Mouse (Mus musculus) frontal cortex, postnatal 36 days (tissue): Measurements from ENCODE around the gene Fam213a.

Source experiments
- DNase-seq, 2 experiments: peaks; one replicate each; pipeline ENCODE4 v3.0.0; 2022; ENCODE audit warnings: low spot score in 2 of 2

Fam213a gene

DNA sequence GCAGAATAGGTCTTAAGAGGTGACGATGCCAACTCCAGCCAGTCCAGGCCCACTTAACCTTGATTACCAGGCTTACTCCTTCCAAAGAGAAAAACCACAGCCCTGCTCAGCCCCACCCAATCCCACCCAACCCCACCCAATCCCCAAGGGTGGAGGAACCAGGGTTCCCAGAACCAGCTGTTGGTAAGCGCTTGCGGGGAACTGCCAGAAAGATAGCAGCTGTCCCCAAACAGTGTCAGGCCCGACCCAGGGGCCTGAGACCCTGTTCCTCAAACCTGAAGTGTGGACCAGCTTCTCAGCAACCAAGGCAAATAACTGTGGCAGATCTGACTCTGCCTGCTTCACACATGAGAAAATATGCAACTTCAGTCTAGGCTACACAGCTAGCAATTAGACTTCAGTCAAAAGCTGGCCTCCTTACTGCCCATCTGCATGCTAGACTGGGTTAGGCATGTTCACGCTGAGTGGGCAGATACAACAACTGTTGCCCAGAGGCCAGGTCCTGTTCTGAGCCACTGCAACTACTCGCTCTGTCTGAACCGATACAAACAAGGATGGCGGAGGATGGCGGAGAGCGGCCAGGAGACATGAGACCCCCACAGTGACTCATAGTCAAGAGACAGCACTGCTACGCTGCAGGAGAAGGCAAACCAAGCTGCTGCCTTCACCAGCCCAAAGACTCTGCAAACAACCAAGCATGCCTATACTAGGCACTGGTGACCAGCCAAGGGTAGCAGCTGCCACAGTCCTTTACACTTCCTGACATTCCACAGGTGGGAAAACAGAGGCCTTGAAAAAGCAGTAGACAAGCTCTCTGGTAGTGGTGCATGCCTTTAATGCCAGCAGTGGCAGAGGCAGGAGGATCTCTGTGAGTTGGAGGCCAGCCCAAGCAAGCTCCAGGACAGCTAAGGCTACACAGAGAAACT lies 51.0 kb downstream of the Fam213a start:
- DNase-seq: no peak

DNA sequence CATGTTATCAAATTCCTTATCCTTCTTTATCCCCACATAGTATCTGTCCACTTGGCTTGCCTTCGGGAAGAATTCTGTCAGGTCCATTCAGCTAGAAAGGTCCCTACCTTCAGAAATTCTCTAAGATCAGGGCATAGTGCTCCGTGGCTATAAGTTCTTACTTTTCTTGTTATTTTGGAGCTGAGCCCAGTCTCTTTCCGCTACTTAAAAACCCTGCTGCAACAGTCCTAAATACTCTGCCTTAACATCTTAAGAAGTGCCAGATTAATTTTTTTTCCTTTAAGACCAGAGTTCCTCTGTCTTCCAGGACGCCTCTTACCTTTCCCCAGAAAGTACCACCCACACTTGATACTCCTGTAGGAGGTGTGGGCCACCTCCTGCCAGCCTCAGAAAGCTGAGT lies 53.4 kb downstream of the Fam213a start:
- no peak for DNase-seq

DNA sequence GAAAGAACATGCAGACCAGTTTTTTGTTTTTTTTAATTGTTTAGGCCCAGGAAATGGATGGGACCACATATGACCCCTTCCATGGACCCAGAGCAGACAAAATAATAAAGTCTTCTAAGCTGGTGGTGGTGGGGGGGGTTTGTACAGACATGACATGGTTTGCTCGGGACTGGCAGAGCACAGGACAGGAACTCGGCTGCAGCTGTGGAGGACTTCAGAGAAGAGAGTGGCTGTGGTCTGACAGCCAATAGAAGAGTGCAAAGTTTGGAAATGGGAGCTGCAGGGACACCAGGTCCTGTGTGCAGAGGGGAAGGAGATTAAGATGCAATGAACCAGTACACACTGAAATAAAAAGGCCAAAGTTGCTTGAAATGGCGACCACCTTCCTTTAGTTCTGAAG lies 54.0 kb downstream of the Fam213a start:
- DNase-seq: no peak

DNA sequence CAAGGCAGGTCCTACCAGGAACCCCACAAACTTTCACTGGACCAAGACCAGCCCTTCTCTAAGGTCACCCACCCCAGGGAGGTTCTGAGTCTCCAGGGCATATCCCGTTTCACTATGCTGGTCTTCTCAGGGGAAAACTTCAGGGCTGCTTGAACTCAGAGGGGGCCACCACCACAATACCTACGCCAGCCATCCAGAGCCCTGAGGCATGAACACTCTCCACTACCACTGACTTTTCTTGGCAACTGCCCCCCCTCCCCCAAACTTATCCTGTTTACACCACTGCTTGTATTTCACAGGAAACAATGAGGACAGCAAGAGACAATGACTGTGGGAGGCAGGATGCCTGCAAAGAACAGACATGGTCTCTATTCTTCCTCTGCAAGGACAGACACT lies 54.6 kb downstream of the Fam213a start:
- no peak for DNase-seq

DNA sequence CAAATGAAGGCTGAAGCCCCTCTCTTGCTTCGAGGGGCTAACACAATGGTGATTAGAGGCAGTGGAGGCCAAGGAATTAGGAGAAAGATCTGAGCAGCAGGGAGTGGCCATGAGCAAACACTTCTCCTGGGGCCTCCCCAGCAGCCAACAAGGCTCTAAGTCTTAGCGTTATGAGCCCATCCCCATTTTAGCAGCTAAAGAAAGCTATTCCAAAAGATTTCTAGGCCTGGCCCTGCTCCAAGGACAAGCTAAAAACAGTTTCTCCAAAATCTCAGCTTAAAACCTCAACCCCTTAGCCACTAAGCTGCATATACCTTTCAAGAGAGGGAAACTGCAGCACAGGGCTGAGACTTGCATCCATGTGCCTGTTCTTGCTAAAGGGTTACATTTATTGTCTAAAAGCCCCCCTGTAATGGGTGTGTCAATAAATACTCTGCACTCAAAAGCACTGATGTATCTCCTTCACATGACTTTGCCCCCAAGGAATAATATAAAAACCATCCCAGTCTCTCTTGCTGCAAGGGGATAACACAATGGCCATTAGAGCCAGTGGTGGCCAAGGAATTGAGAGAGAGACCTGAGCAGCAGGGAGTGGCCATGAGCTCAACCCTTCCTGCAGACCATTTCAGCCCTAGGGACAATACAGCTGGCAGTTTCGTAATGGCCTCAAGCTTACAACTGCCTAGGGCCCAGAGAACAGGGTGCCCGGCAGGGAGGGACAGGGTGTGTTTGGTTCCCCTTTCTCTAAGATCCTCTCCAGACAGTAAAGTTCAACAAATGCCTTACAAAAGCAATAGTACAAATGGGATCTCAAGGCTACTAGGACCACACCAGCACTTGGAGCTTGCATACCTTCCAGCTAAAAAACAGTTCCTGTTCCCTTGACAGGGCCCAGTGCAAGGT lies 55.3 kb downstream of the Fam213a start:
- DNase-seq: peak; percentile 70 to 85

DNA sequence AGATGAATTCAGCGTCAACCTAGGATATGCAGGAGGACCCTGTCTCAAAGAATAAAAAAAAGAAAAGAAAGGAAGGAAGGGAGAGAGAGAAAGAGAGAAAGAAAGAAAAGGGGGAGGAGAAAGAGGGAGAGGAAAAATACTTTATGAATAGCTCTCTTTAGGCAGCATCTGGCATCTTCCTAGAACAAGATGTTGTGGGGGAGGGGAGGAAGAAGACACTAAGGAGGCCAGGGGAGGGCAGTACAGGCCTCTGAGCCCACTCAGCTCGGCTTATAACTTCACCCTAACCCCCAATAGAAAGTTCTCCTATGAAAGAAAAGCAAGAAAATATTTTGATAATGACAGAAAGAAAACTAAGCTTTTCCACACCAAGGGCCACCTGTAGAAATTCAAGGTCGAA lies 56.0 kb downstream of the Fam213a start:
- no peak for DNase-seq

DNA sequence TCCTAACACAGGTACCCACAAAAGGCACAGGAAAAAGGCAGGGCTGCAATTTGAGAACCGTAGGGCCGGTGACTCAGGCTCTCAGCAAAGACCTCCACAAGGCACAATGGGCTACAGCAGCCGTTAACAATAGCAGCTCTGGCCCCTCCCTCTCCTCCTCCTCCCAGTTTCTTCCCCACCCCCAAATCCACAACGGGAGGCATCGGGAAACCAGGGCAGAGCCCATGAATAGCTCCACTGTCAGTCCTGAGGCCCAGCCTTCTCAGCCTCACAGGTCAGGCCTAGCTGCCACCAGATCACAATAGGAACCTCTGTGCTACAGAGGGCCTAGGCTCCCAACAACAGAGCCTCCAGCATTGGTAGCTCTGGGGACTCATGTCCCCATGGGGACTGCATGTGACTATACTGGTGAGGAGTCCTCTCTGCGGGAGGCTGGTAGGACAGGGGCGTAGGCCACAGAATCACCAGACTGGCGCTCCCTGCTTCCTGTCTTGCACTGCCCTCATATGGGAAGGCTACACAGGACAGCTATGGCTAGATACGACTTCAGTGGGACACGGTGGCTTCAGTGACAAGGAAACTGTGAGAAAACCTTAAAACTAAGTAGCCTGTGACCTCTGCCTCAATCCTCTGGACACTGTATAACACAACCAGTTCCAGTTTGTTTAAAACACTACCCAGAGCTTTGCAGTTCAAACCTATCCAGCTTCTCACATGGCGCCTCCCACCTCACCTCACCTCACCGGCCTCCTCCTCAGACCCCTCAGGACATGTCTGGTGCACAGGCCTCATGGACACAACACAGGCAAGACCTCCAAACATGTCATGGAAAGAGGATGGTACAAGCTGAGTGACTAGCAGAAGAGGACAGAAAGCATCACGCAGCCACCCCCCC lies 57.1 kb downstream of the Fam213a start:
- peak; percentile 52 to 77 for DNase-seq

DNA sequence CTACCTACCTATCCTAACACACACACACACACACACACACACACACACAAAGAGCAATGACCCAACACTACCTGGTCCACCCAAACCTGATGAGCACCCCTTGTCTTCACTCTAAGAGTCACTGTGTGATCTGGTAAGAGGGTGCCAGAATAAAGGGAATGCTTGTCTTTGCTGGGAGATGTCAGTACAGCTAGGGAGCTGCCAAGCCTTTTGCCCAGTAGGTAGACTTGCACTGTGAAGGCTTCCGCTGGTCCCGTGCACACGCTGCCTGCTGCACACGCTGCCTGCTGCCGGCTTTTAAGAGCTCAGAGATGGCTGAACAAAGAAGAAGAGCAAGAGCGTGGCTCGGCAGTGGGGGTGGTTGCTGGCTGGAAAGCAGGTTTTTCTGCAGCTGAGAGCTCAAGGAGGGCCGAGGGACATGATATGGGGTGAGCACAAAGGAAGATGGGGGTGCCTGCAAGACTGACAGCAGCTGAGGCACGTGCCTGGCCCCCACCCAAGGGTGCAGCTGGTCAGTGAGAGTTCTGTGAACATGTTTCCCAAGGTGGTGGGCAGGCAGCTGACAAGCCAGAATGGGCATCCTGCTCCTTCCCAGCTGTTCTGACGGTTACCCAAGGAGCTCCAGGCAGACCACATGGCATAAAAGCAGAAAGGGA lies 57.9 kb downstream of the Fam213a start:
- DNase-seq: peak; percentile 83 to 92

DNA sequence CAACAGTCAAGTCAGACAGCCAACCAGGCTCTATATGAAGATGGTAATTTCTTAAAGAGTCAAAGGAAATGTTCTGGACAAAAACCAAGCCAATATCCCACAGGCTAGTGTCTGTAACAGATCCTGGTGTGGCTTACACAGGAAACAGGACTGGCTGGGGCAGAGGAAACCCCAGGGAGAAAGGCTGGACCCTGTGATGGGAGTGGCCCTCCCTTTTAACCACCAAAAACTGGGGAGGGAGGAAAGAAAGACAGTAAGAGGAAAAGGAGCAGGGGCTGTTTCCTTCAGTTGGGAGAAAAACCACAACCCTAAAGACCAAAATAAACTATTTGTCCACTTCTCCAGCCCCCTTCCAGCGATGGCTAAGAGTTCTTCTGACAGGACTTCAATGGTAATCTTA lies 58.4 kb downstream of the Fam213a start:
- no peak for DNase-seq

DNA sequence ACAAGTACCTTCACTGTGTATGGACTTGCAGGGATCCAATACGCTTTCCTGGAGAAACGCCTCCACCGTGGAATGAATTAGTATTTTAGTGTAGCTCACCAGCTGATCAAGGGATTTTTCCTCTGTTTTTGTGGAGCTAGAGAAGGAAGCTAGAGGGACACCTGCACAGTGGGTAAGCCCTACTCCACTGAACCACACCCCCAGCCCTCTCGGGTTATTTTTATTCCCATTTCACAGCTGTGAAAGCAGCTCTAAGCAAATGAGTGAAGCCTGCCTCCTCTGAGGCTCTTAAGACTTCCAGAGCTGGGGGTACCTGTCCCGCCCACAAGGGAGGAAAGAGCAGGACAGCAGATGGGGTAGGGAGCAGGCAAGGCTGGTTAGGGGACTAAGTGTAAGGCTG lies 60.2 kb downstream of the Fam213a start:
- no peak for DNase-seq

DNA sequence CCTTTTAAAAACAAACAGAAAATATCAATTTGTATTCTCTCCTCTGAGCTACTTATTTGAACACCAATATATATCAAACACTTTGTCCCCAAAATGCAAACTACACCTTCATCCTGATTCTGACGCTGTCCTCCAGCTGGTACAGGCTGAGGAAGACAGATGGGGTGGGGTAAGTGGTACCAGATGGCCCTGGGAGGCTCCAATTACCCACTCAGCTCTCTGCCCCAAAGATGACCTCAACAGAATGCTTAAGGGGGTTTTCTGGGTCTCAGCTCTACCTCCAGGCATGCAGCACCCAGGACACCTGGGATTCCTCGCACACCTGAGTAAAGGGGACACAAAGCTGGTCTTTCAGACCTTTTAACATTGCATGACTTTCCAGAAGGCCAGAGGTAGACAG lies 60.9 kb downstream of the Fam213a start:
- no peak for DNase-seq

DNA sequence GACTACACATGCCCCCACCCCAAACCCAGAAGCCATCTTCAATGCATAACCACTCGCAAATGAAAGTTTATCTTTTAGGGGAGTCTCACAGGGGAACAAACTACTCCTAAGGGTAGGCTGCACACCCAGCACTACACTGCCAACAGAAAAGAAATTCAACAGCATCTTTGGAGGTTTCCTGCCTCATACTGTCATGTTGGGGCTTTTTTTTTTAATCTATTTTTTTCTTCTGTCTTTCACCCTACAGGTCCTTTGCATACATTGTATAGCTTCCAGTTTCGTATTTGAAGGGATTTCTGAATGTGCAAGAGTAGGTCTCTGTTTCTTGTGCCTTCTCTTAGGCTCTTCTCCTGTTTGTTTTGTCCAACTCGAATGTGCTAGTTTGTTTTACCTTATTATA lies 61.3 kb downstream of the Fam213a start:
- DNase-seq: no peak

DNA sequence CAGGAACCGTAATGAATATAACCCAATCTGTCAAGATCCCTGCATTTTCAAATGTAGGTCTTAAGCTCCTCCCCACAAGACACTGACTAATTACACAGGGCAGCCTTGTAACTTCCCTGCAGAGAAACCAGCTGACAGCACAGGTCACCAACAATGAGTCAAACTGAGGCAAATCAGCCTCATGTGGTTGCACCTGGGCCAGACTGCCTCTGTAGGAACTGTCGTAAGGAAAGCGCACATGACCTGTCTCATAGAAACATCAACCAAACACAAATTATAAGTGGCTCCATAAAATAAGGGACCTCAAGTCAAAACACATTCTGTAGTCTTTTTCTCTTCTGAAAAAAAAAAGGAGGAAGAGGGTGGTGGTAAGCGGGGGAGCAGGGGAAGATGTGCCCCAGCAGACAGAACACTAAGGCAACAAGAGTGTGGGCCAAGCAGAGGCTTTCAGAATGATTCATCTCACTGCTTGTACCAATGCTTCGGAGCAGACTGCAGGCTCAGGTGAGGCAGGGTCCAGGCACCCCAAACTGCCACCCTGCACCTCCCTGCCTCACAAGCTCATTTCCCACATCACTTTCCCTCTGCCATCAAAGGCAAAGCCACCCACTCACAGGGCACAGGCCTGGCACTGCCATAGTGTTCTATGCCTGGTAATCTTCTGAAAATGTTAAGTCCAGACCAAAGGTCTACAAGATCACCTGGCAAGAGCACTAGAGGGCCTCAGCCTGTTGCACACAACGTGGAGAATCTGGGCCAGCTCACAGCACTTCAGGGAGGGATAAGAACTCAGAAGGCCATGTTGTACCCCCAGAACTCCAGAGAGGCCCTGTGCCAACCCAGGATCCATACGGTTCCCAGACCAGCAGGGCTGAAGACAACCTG lies 63.6 kb downstream of the Fam213a start:
- no peak for DNase-seq

DNA sequence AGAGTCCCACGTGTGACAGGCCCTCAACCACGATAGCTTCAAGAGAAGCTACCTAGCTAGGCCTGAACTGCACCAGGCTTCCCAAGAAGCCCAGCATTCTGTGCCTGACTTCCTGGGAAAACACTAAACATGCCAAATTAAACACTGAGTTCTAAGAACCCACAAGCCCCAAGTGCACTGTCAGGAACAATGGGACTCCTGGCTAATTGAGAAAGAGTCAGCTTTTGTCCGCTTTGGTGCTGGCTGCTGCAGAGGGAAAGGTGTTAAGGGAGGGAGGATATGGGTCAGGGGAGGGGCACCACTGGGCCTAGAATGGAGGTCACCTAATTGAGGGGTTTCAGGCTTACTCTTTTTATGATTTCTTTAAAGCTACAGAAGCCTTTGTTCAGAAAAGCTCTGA lies 64.5 kb downstream of the Fam213a start:
- no peak for DNase-seq

DNA sequence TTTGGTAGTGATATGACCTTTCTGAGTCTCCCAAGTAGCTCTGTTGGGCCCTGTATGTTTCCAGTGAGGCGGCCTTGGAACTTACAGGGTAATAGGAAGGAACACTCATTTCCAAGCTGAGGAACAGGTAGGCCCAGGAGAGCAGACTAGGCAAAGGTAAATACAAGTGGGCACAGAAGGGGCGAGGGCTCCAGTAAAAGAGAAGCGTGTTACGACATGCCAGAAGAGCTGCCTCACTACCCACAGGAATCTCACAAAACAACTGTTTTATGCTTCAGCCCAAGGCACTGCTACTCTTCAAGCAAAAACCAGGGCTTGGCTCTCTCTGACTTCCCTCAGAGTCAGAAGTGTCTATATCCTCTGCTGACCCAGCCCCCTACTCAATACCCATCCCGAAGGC lies 65.1 kb downstream of the Fam213a start:
- DNase-seq: no peak

DNA sequence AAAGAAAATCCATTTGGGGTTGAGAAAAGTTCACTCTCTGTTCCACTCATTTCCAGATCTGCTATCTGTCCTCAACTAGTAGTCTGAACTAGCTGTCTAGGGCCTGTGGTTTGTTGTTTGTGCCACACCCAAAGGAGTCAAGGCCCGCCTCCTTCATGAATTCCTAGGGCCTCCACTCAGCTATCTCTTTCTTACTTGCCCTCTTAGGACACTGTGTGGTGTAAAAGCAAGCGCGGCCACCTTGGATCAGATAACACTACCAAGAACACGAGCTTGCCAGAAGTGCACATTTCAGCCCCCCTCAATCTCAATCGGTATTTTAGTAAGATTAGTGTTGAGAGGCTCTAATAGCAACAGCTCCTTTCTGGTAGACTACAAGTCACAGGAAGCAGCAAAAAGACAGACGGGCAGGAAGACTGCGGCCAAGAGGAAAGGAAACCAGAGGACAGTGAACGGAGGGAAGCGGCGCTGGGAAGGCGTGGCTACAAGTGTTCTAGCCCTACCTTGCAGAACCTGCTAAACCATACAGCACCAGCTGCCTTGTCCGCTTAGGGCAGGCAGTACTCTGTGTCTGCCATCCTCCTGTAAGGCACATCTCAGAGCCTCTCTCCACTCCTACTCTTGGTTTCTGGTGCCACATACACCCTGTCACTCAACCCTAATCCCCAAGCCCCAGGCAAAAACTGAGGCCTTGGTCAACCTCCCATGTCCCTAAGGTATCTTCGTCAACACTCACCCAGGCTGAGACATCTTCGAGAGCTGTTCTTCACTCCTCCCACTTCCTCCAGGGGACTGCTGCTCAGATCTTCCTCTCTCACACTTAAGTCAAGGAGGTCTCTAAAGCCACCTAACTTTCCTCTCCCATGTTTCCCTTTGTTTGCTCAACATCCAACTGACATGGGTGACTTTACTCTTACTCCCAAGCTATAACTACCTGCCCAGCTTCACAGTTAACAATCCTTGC lies 65.9 kb downstream of the Fam213a start:
- no peak for DNase-seq

DNA sequence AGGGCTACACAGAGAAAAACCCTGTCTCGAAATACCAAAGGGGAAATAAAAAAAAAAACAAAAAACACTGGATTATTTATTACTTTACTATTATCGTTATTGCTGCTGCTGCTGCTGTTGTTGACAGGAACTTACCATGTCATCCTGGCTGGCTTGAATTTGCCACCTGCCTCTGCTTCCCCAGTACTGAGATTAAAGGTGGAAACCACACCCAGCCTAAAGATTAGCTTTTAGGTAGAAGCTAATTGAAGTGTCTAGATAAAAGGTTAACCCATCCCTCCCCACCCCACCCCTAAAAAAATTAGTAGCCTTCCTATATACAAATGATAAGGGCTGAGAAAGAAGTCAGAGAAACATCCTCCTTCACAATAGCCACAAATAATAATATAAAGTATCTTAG lies 69.8 kb downstream of the Fam213a start:
- DNase-seq: no peak
